Mouse (Mus musculus): Measurements from ENCODE around the gene Syt9.
"Not testable (repeated sequence)": the region's sequence is repeated elsewhere in the genome, so short reads cannot be mapped to it uniquely, and the experiment has no call there.

Gene Syt9

DNA sequence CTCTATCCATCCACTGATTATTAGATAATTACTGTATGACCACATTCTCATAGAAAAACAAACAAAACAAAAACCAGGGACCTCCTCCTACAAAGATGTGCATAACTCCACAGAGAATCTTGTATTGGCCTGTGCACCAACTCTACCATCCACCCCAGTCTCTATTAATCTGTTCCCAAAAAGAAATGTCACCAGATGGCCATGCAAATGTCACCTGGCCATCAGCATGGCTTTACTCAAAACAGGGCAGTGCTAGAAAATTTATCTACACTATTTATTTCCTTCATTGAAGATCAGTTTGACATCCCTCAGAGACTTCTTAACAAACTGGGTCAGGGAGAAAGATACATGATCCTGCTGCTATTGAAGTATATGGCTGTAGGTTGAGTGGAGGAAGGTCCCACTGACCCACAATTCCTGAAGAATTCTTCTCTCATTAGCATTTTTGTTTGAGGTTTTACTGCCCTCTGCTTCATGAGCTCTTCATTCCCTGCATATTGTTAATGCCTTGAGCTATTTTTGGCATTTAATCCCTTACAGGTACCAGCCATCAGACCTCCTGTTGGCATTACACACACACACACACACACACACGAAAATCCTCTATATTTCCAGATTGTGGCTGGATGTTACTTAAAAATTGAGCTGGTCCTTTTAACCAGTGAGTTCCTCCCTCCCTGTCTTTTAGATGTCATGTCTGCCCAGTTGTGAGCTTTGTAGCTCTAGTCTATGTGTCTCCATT, 91.3 kb downstream of the Syt9 start:
- DNase-seq (ENCODE audit: low read depth, low spot score) = no peak

GRCm38 (mm10) chr7:107462962-107463361, 92.4 kb downstream of the Syt9 start:
- no peak for DNase-seq (ENCODE audit: low read depth, low spot score)

- DNase-seq (ENCODE audit: low read depth, low spot score) = no peak
Measured at GRCm38 (mm10) chr7:107465081-107465480, 94.6 kb downstream of the Syt9 start.

- no peak for DNase-seq (ENCODE audit: low read depth, low spot score)
Measured at GRCm38 (mm10) chr7:107478979-107479965, 108.7 kb downstream of the Syt9 start.

DNA sequence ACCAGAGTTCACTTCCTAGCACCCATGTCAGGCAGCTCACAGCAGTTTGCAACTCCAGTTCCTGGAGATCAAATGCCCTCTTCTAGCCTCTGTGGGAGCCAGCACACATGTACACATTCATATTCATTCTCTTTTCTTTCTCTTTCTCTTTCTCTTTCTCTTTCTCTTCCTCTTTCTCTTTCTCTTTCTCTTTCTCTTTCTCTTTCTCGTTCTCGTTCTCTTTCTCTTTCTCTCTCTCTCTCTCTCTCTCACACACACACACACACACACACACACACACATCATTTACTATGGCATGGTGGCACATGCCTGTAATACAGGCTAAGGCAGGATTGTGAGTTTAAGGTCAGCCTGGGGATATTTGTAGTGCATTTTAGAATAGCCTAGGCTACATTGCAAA, 115.2 kb downstream of the Syt9 start:
- not testable (repeated sequence) for DNase-seq (ENCODE audit: low read depth, low spot score)

DNA sequence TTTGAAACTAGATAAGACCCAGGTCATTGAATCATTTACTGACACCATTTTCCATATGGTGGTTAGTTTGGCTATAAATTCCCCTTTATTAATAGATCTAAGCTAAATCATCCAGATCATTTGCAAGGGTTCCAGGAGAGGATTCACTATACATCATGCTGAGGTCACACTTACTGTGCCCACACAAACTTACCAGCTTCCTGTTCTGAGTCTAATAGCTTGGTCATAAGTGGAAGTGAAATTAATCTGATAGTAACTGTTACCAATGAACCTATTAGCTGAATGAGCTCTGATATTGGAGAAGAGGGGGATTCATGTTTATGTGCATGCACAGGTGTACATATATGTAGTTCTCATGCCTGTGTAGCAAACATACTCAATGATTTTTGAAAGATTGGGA, 124.9 kb downstream of the Syt9 start:
- DNase-seq (ENCODE audit: low read depth, low spot score) = no peak

- DNase-seq (ENCODE audit: low read depth, low spot score) = no peak
Measured at GRCm38 (mm10) chr7:107496923-107497322, 126.4 kb downstream of the Syt9 start.

DNA sequence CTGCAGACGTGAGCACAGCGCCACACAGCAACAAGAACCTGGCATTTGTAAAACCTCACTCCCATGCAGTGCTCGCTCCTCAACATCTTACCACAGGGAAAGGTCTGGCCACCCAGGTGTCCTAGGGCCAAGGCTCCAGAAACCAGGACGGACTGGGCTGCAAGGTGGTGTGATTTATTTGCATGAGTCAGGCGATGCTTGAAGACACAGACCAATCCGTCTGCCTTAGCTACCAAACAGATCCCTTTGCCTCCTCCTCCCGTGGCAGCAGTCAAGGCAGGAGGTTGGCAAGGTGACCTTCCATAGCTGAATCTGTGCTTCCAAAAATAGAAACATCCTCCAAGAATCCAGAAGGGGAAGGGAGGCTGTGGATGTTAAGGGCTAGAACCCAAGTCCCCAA, 130.1 kb downstream of the Syt9 start:
- DNase-seq (ENCODE audit: low read depth, low spot score) = no peak

GRCm38 (mm10) chr7:107504761-107505712, 134.5 kb downstream of the Syt9 start:
- no peak for DNase-seq (ENCODE audit: low read depth, low spot score)

DNA sequence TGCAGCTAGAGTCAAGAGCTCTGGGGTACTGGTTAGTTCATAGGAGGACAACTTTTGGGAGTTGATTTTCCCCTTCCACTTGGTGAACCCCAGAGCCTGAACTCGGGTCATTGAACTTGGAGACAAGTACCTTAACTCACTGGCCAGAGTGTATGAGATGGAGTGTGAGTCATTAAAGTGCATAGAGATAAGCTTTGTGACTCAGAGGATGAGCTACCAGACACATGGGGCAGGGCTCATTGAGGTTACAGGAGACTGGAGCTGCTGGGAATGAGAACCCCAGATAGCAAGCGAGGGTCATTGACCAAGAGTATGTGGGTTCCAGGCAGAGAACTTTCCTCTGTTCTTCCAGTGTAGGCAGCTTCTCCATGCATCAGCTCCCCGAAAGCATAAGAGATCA, 137.4 kb downstream of the Syt9 start:
- no peak for DNase-seq (ENCODE audit: low read depth, low spot score)

- DNase-seq (ENCODE audit: low read depth, low spot score) = no peak
Measured at GRCm38 (mm10) chr7:107509740-107510139, 139.2 kb downstream of the Syt9 start.

- no peak for DNase-seq (ENCODE audit: low read depth, low spot score)
Measured at GRCm38 (mm10) chr7:107516704-107517410, 146.3 kb downstream of the Syt9 start.

DNA sequence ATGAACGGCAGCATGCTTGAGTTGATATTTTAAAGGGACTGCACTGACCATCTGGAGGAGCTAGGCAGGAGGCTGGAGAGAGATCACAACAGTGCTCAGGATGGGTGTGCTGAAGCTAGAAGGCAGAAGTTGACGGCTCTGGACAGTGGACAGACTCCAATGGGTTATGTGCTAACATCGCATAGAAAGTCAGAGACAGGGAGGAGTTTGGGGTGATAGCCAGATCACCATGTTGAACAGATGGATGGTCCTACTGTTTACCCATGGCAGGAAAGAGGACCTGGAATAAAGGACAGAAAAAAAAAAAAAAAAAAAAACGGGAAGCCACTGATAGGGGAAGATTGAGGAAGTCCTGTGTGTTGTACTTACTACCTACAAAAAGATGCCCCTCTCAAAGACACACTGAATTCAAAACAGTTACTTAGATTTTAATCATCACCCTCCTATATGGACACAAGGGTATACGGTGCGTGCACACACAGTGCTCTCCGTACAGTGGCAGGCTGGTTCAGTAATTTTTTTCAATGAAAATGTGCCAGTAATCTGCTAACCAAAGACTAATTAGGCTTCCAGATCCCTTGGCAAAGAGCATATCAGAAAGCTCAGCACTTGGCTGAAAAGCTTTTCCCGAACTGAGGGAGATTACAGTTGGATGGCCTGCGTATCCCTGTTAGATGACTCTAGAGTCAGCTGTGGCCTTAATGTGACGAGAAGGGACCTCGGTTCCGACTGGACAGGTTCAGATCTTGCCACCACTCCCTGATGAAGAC, 148.9 kb downstream of the Syt9 start:
- no peak for DNase-seq (ENCODE audit: low read depth, low spot score)

DNA sequence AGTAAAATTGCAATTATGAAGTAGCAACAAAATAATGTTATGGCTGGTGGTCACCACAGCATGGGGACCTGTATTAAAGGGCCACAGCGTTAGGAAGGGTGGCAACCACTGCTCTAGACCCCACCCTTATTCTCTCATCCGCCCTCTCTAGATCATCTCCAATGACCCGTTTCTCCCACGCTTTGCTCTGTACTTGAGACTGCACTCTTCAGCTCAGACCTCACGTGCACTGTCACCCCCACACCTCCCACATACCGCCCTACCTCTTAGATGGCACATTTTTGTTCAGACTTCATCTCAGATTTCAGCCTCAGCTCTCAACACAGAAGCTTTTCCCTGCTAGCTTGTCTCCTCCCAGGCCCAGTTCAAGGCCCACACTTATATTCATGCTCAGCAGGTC, 150.9 kb downstream of the Syt9 start:
- no peak for DNase-seq (ENCODE audit: low read depth, low spot score)

DNA sequence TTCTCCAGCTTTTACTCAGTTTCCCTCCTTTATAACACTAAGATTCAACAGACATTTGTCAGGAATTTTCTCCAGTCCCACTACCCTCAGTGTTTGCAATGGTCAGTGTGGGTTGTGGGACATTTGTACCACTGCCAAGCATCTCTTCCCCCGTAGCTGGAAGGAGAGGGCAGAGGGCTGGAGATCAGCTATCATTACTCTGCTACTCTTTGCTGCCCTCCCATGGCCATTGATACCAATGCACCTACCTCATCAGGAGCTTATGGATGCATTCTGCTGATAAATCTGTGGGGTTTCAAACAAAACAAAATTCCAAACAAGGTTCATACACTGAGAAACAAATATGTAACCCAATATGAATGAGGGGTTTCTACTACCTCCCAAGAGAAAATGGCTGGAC, 155.8 kb downstream of the Syt9 start:
- peak; percentile 58 for DNase-seq (ENCODE audit: low read depth, low spot score)

GRCm38 (mm10) chr7:107528169-107528772, 157.7 kb downstream of the Syt9 start:
- no peak for DNase-seq (ENCODE audit: low read depth, low spot score)

DNA sequence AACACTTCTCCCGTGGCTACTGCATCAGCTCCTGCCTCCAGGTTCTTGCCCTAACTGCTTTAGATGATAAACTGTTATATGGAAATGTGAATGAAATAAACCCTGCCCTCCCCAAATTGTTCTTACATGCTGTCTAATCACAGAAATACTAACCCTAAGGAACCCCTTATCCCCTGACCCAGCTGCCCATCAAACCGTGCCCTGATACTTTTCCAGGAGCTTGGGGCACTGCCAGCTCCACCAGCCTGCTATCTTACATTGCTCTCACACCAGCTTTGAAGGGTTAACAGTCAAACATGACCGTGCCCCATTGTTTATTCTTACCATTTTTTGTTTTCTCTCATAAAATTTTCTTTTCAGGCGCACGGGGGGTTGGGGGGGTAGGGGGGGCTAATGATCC, 158.8 kb downstream of the Syt9 start:
- no peak for DNase-seq (ENCODE audit: low read depth, low spot score)

DNA sequence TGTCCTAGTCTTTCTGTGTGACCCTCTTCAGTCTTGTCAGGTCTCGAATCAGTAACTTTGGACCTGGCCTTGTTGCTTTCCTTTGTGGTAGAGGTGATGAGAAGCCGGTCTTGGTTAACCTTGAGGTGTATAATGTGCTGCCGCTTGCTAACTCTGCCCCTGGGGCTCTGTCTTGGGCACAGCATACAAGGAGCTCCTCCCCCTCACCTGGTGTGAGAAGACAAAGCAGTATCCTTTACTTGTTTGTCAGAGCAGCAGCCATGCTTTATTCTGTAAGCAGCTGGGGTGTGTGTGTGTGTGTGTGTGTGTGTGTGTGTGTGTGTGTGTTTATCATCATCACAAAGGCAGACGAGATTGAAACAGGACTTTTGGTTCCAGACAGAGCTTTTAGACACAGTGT, 164.8 kb downstream of the Syt9 start:
- no peak for DNase-seq (ENCODE audit: low read depth, low spot score)

GRCm38 (mm10) chr7:107536516-107536915, 166.0 kb downstream of the Syt9 start:
- no peak for DNase-seq (ENCODE audit: low read depth, low spot score)

DNA sequence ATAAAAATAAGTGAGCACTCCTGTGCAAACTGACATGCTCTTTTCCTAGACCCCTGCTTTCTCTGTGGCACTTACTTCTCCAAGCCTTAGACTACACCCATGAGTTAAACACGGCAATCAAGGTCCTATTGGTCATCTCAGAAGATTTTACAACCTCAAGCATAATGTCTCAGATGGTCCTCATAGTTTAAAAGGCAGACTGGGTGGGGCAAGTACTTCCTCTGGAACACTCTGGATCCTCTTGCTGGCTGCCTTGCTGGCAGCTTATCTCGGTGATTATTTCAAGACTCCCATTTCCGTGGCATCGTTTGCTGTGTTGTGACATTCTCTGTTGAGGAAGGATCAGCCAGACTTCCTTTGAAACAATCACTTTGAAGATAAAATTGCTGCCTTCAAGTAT, 169.5 kb downstream of the Syt9 start:
- DNase-seq (ENCODE audit: low read depth, low spot score) = no peak
